Mouse (Mus musculus): ENCODE data around the gene Dus3l. TPM values are rescaled to one million over a fixed set of nuclear protein-coding genes. Genes with fewer than 3 reads are reported as not detected.
A peak's percentile ranks its signal among the peaks of the same experiment; 100 is the strongest.

Dus3l gene
- total and polyA plus RNA-seq, 3 experiments: 38.9 to 70.5 TPM; not detected in 1

DNA sequence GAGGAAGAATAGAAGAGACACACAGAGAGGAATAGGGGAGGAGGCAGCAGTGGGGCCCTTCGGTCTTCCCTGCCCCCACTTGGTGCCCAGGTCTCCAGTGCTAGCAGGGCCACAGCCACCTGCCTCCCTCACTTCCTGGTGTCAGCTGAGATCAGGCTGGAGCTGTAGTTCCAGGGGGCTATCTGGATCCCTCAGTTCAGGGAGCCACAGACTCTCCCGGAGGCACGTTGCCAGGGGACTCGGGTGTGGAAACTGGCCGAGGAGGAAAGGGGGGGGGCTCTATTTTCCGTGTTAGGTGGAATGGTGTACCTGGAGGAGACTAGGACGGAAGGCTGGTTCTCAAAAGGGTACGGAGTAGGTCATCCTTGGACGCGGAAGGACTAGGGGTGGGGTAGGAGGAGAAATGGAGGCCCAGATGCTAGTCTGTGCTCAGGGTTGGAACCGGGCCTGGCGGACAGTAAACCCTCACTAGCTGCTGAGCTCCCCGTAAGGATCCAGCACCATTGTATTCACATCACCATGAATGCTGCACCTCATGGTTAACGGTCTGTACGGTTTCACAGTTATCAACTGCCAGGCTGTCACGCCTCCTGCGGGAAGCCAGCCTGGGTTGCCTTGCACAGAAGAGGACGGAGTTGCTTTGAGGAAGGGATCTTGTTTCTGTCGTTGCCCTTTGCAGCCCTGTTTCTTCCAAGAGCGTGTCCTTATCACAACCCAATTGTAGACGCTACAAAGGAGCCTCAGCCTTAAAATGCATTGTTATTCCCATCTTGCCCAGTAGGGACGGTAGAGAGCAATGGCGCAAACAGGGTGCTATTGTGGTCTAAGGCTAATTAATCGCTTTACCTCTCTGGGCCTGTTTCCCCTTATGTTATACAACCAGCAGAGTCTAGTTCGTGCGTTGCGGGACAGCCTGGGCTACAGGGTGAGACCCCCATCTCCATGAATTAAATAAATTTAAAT, 1.5 kb upstream of the Dus3l start:
- H3K79me2 ChIP-seq (ENCODE audit: control insufficient read depth, insufficient read depth, low read length, poor library complexity): peaks cover 14% of the 10 kb centered on the region
- H3K27me3 ChIP-seq (ENCODE audit: control insufficient read depth in 1 of 2, insufficient read depth in 2 of 2, low read length in 2 of 2): no peaks in the 10 kb centered on the region
- peak; percentile 98 for DNase-seq (ENCODE audit: low read depth, low spot score)
- peaks cover 0 to 9% of the 10 kb centered on the region in 2 experiments; a peak in 2 of 4 replicates for H3K36me3 ChIP-seq (ENCODE audit: control insufficient read depth in 1 of 2, insufficient read depth in 2 of 2, low read length in 2 of 2)
- H3K4me3 ChIP-seq (ENCODE audit: control insufficient read depth in 1 of 2, insufficient read depth in 1 of 2, low read depth in 2 of 2, low read length in 2 of 2): peak overlapping the region; percentile 35 to 43
- peak overlapping the region; percentile 87 for H3K27ac ChIP-seq (ENCODE audit: control insufficient read depth, low read depth, low read length)
- H3K9ac ChIP-seq (ENCODE audit: control insufficient read depth, low read depth, low read length, poor library complexity, severe bottlenecking): peak overlapping the region; percentile 59
- H3K4me1 ChIP-seq (ENCODE audit: control insufficient read depth in 1 of 2, insufficient read depth in 2 of 2, low read length in 2 of 2): peaks cover 0 to 28% of the 10 kb centered on the region in 2 experiments; a peak in 3 of 4 replicates
- H3K9me3 ChIP-seq (replicated peaks; ENCODE audit: insufficient read depth, low read length): no peaks in the 10 kb centered on the region
- peak; percentile 28 to 64; a peak in 2 of 4 replicates for TF ChIP-seq POLR2A (IDR thresholded peaks at IDR 0.05; ENCODE audit: control insufficient read depth in 1 of 2, insufficient read depth in 1 of 2, low read depth in 1 of 2, low read length in 2 of 2, poor library complexity in 1 of 2)
- peak; percentile 41 for TF ChIP-seq NELFE (IDR thresholded peaks at IDR 0.05; ENCODE audit: low read depth, low read length)
- peak; percentile 75 for TF ChIP-seq GATA1 (IDR thresholded peaks at IDR 0.05; ENCODE audit: low read depth, low read length)
- TF ChIP-seq MAX (IDR thresholded peaks at IDR 0.05; ENCODE audit: low read length): peak; percentile 72
- TF ChIP-seq RAD21 (IDR thresholded peaks at IDR 0.05; ENCODE audit: low read depth, low read length): peak; percentile 43
- no peak for TF ChIP-seq CHD2 (IDR thresholded peaks at IDR 0.05; ENCODE audit: low read length)
- TF ChIP-seq MYC (IDR thresholded peaks at IDR 0.05; ENCODE audit: low read depth, low read length): peak; percentile 83
- peak; percentile 79 for TF ChIP-seq ZKSCAN1 (IDR thresholded peaks at IDR 0.05; ENCODE audit: low read depth, low read length)
- 0 out of 2 replicates have a peak, but pooled peaks have one; percentile 14 for TF ChIP-seq TAL1 (IDR thresholded peaks at IDR 0.05; ENCODE audit: low read length)
- 0 out of 2 replicates have a peak, but pooled peaks have one; percentile 4 for TF ChIP-seq USF1 (IDR thresholded peaks at IDR 0.05; ENCODE audit: low read depth, low read length)
- peak; percentile 53 to 65; a peak in 3 of 4 replicates for TF ChIP-seq EP300 (IDR thresholded peaks at IDR 0.05; ENCODE audit: low read depth in 1 of 2, low read length in 2 of 2)
- no peak for TF ChIP-seq MEF2A (IDR thresholded peaks at IDR 0.05; ENCODE audit: extremely low read depth, insufficient replicate concordance, low read depth, low read length, poor library complexity, severe bottlenecking)
- TF ChIP-seq ETS1 (IDR thresholded peaks at IDR 0.05; ENCODE audit: low read depth, low read length): peak; percentile 65
- TF ChIP-seq UBTF (IDR thresholded peaks at IDR 0.05; ENCODE audit: borderline replicate concordance, insufficient read depth, low read depth, low read length): no peak
- peak; percentile 67 for TF ChIP-seq ELF1 (IDR thresholded peaks at IDR 0.05; ENCODE audit: low read depth, low read length)
- TF ChIP-seq CHD1 (IDR thresholded peaks at IDR 0.05; ENCODE audit: low read depth, low read length): 0 out of 2 replicates have a peak, but pooled peaks have one; percentile 33
- peak; percentile 57; the same call in 1 of the 2 replicates for TF ChIP-seq BHLHE40 (IDR thresholded peaks at IDR 0.05; ENCODE audit: borderline replicate concordance, low read depth, low read length)
- TF ChIP-seq TCF12 (IDR thresholded peaks at IDR 0.05; ENCODE audit: low read depth, low read length): peak; percentile 75
- 0 out of 2 replicates have a peak, but pooled peaks have one; percentile 8 for TF ChIP-seq ZNF384 (IDR thresholded peaks at IDR 0.05; ENCODE audit: low read depth, low read length)
- no peak for TF ChIP-seq TBP (IDR thresholded peaks at IDR 0.05; ENCODE audit: low read depth, low read length)
- TF ChIP-seq E2F4 (IDR thresholded peaks at IDR 0.05; ENCODE audit: borderline replicate concordance, low read depth, low read length): peak; percentile 72; the same call in 1 of the 2 replicates
- no peak for TF ChIP-seq JUND (IDR thresholded peaks at IDR 0.05; ENCODE audit: low read depth, low read length)
- peak; percentile 41 for TF ChIP-seq SMC3 (IDR thresholded peaks at IDR 0.05; ENCODE audit: low read depth, low read length)
- TF ChIP-seq MAFK (IDR thresholded peaks at IDR 0.05; ENCODE audit: borderline replicate concordance, low read depth, low read length): no peak
- TF ChIP-seq SIN3A (IDR thresholded peaks at IDR 0.05; ENCODE audit: low read length): peak; percentile 91
- no peak for TF ChIP-seq USF2 (IDR thresholded peaks at IDR 0.05; ENCODE audit: borderline replicate concordance in 1 of 2, insufficient read depth in 1 of 2, low read depth in 1 of 2, low read length in 2 of 2)
- peak; percentile 72; the same call in 1 of the 2 replicates for TF ChIP-seq MAZ (IDR thresholded peaks at IDR 0.05; ENCODE audit: low read depth, low read length)
- TF ChIP-seq POLR2AphosphoS5 (IDR thresholded peaks at IDR 0.05; ENCODE audit: borderline replicate concordance, low read depth, low read length): 0 out of 2 replicates have a peak, but pooled peaks have one; percentile 52
- peak; percentile 69 for TF ChIP-seq MYB (IDR thresholded peaks at IDR 0.05; ENCODE audit: low read depth, low read length)
- TF ChIP-seq ZC3H11A (IDR thresholded peaks at IDR 0.05; ENCODE audit: low read depth, low read length): peak; percentile 38
- peak; percentile 39; the same call in 1 of the 2 replicates for TF ChIP-seq RCOR1 (IDR thresholded peaks at IDR 0.05; ENCODE audit: low read depth, low read length)
- 0 out of 2 replicates have a peak, but pooled peaks have one; percentile 23 for TF ChIP-seq NRF1 (IDR thresholded peaks at IDR 0.05; ENCODE audit: insufficient read depth, low read depth, low read length, poor library complexity, severe bottlenecking)
- no peak; the same call in none of the 2 replicates for TF ChIP-seq KAT2A (conservative IDR thresholded peaks at IDR 0.05; ENCODE audit: low read depth, low read length)

All from MEL (cell line).